ENCODE assay signal across 16 mouse cellular contexts in genomic region chrX:13884348-13884747, GRCm38 (mm10).
"Had no signal": no experiment of that assay in that cellular context is flagged by ENCODE, and none has a peak within 500 bp of the region (broad histone marks: within the 10 kb centered on the region; RNA-seq: fewer than 3 reads in every experiment).

No protein-coding gene starts in this region.

- H3K9me3 ChIP-seq: neural tube, embryonic 12.5 days; neural tube, embryonic 13.5 days; stomach, embryonic 15.5 days had no signal

- H3K4me1 ChIP-seq: neural tube, embryonic 12.5 days; neural tube, embryonic 13.5 days; stomach, embryonic 15.5 days had no signal

- H3K4me3 ChIP-seq: neural tube, embryonic 12.5 days; neural tube, embryonic 13.5 days; stomach, embryonic 15.5 days had no signal

- H3K4me2 ChIP-seq: neural tube, embryonic 12.5 days; neural tube, embryonic 13.5 days; stomach, embryonic 15.5 days had no signal

- H3K36me3 ChIP-seq: neural tube, embryonic 12.5 days; neural tube, embryonic 13.5 days; stomach, embryonic 15.5 days had no signal

- H3K27ac ChIP-seq: neural tube, embryonic 12.5 days; neural tube, embryonic 13.5 days; stomach, embryonic 15.5 days; stomach, postnatal 0 days had no signal

- DNase-seq: retina, postnatal 1 day; right cerebral cortex, adult 18-20 months; right cerebral cortex, postnatal 14 days; right cerebral cortex, postnatal 25 days; right cerebral cortex, postnatal 4 days; spleen, adult 18-20 months; thymus, adult 18-20 months; thymus, adult 2 months; thymus, postnatal 14 days; thymus, postnatal 25 days; thymus, postnatal 36 days; thymus, postnatal 4 days had no signal

- H3K27me3 ChIP-seq: neural tube, embryonic 12.5 days; neural tube, embryonic 13.5 days; stomach, embryonic 15.5 days had no signal

- H3K9ac ChIP-seq: neural tube, embryonic 12.5 days; neural tube, embryonic 13.5 days; stomach, embryonic 15.5 days had no signal
